Mouse (Mus musculus) heart, embryonic 13.5 days (tissue): ENCODE results near the gene Bmpr1b. TPM values are rescaled to one million over a fixed set of nuclear protein-coding genes. Genes with fewer than 3 reads are reported as not detected.
A peak's percentile ranks its signal among the peaks of the same experiment; 100 is the strongest.

ENCODE experiments used
- ATAC-seq: fragments of 200-750 bp; cut with Nextera tagmentation; 2 replicates; pipeline ENCODE4 v1.8.0; 2017; ENCODE audit warnings: moderate TSS enrichment; ENCODE audit not compliant: insufficient number of reproducible peaks, low FRiP score, low TSS enrichment; ENCODE audit errors: extremely low read depth
- H3K27ac ChIP-seq: fragments of 300-500 bp; sonication (generic); replicated peaks from 2 replicates; pipeline ENCODE4 v1.5.1; 2015; ENCODE audit warnings: moderate library complexity, mild to moderate bottlenecking, inconsistent platforms
- H3K27me3 ChIP-seq: fragments of 300-500 bp; sonication (generic); replicated peaks from 2 replicates; pipeline ENCODE4 v1.6.1; 2015; ENCODE audit warnings: mild to moderate bottlenecking, inconsistent platforms
- H3K36me3 ChIP-seq: fragments of 300-500 bp; sonication (generic); 2 replicates; pipeline ENCODE4 v1.6.1; 2015; ENCODE audit warnings: mild to moderate bottlenecking, inconsistent platforms
- H3K4me1 ChIP-seq: fragments of 300-500 bp; sonication (generic); 2 replicates; pipeline ENCODE4 v1.6.1; 2015; ENCODE audit warnings: inconsistent platforms
- H3K4me2 ChIP-seq: fragments of 300-500 bp; sonication (generic); 2 replicates; pipeline ENCODE4 v1.6.1; 2015; ENCODE audit warnings: inconsistent platforms, mild to moderate bottlenecking, moderate library complexity
- H3K4me3 ChIP-seq: fragments of 300-500 bp; sonication (generic); 2 replicates; pipeline ENCODE4 v1.5.1; 2015; ENCODE audit warnings: moderate library complexity, mild to moderate bottlenecking, inconsistent platforms
- H3K9ac ChIP-seq: fragments of 300-500 bp; sonication (generic); 2 replicates; pipeline ENCODE4 v1.6.1; 2015; ENCODE audit warnings: inconsistent platforms, mild to moderate bottlenecking, moderate library complexity
- H3K9me3 ChIP-seq: fragments of 300-500 bp; sonication (generic); 2 replicates; pipeline ENCODE4 v1.6.1; 2016; ENCODE audit warnings: inconsistent platforms
- WGBS: fragments of 180-500 bp; shearing (Covaris S2); methylation state at CpG from one replicate; pipeline ENCODE4 v1.1.7; 2015; ENCODE audit warnings: mixed read lengths; 5-methylcytosine and 5-hydroxymethylcytosine counted together
- polyA plus RNA-seq: library from polyadenylated mRNA; unstranded; fragments of >200 nt; fragmentation: Nextera tagmentation; extraction: Ambion mirVana; gene quantifications from 2 replicates; pipeline ENCODE4 v1.2.1, GENCODE M21; 2015

The Bmpr1b gene
- polyA plus RNA-seq, 1 experiment from 2014 or later, result 1.1 TPM

GRCm38 (mm10) chr3:141862816-141863461 is 306.3 kb downstream of the Bmpr1b start:
- 17% methylated on average over 13 of the region's 13 CpGs for WGBS
- Histone ChIP-seq H3K4me3 (0 out of 2 replicates have a peak overlapping the region, but pooled peaks have one; percentile 11), H3K4me2 (peak overlapping the region; percentile 58)

GRCm38 (mm10) chr3:141857123-141857522 is 312.1 kb downstream of the Bmpr1b start:
- no peak overlapping the region for H3K27ac ChIP-seq
- no peak overlapping the region for H3K4me3 ChIP-seq
- WGBS, result 77% methylated on average over 8 of the region's 8 CpGs
- ATAC-seq, result no peak
- H3K4me2 ChIP-seq, result no peak overlapping the region
- H3K27me3 ChIP-seq, result no peaks in the 10 kb centered on the region
- peaks cover 4% of the 10 kb centered on the region; the same call in 1 of the 2 replicates for H3K4me1 ChIP-seq
- no peak overlapping the region for H3K9ac ChIP-seq
- no peaks in the 10 kb centered on the region for H3K36me3 ChIP-seq
- no peaks in the 10 kb centered on the region for H3K9me3 ChIP-seq

More at GRCm38 (mm10) chr3:141862816-141863461, 306.3 kb downstream of the Bmpr1b start:
- no peak overlapping the region for H3K27ac ChIP-seq
- no peaks in the 10 kb centered on the region for H3K27me3 ChIP-seq
- no peaks in the 10 kb centered on the region for H3K4me1 ChIP-seq
- no peaks in the 10 kb centered on the region for H3K36me3 ChIP-seq
- H3K9me3 ChIP-seq, result no peaks in the 10 kb centered on the region
- ATAC-seq, result no peak
- no peak overlapping the region for H3K9ac ChIP-seq

- no peaks in the 10 kb centered on the region for H3K27me3 ChIP-seq
- 81% methylated on average over 4 of the region's 4 CpGs for WGBS
- ATAC-seq, result no peak
- no peaks in the 10 kb centered on the region for H3K9me3 ChIP-seq
- no peak overlapping the region for H3K4me3 ChIP-seq
- H3K27ac ChIP-seq, result no peak overlapping the region
- no peak overlapping the region for H3K9ac ChIP-seq
- H3K36me3 ChIP-seq, result no peaks in the 10 kb centered on the region
- H3K4me1 ChIP-seq, result peaks cover 4% of the 10 kb centered on the region; the same call in 1 of the 2 replicates
- H3K4me2 ChIP-seq, result no peak overlapping the region
Observed at GRCm38 (mm10) chr3:141854339-141854738, 314.9 kb downstream of the Bmpr1b start.

DNA sequence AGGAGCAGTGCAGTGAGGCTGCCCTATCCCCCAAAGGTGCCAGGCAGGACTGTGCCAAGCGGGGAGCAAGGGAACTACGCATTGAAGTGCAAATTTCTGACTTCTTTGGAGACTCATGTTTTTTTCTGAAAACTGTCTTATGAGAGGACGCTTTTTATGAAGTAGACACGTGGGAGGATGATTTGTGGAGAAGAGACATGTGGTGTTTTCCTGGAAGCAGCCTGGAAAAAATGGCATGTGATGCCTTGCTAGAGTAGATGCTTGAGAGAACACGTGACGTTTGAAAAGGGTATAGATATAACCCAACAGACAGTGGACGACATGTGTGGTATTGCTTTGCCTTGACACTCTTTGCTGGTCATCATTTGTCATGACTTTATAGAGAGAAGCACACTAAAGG is 319.1 kb downstream of the Bmpr1b start:
- no peaks in the 10 kb centered on the region for H3K36me3 ChIP-seq
- no peak overlapping the region for H3K4me3 ChIP-seq
- H3K9ac ChIP-seq, result no peak overlapping the region
- peaks cover 7% of the 10 kb centered on the region; the same call in 1 of the 2 replicates for H3K4me1 ChIP-seq
- no peak overlapping the region for H3K27ac ChIP-seq
- no peak overlapping the region for H3K4me2 ChIP-seq
- no peaks in the 10 kb centered on the region for H3K27me3 ChIP-seq
- ATAC-seq, result no peak
- 71% methylated on average over 7 of the region's 7 CpGs for WGBS
- H3K9me3 ChIP-seq, result no peaks in the 10 kb centered on the region

- 56% methylated on average over 1 of the region's 1 CpGs for WGBS
- no peak for ATAC-seq
- peaks cover 7% of the 10 kb centered on the region; the same call in 1 of the 2 replicates for H3K4me1 ChIP-seq
- no peaks in the 10 kb centered on the region for H3K36me3 ChIP-seq
- H3K4me2 ChIP-seq, result no peak overlapping the region
- H3K27me3 ChIP-seq, result no peaks in the 10 kb centered on the region
- H3K27ac ChIP-seq, result no peak overlapping the region
- no peaks in the 10 kb centered on the region for H3K9me3 ChIP-seq
- no peak overlapping the region for H3K4me3 ChIP-seq
- H3K9ac ChIP-seq, result no peak overlapping the region
Observed at GRCm38 (mm10) chr3:141849206-141849605, 320.0 kb downstream of the Bmpr1b start.

DNA sequence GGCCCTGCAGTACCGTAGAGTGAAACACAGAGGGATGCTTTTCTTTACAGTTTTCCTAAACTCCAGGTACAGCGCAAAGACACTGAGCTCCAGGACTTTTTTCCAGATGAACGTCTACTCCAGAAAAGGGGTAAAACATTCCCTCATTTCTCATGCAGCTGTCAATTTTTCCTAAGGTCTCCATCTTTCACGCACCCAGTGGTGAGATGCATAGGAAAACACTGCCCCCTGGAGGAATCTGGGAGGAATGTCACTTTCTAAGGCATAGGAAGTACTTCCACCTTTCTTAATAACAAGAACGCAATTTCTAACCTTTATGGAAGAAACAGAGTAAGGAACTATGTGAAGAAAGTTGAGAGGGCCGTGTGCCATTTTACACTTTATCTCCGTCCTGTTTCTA is 330.4 kb downstream of the Bmpr1b start:
- Histone ChIP-seq H3K36me3 (no peaks in the 10 kb centered on the region), H3K27ac (no peak overlapping the region), H3K4me1 (no peaks in the 10 kb centered on the region), H3K4me3 (no peak overlapping the region), H3K9ac (no peak overlapping the region), H3K4me2 (no peak overlapping the region), H3K27me3 (no peaks in the 10 kb centered on the region), H3K9me3 (no peaks in the 10 kb centered on the region)
- no peak for ATAC-seq
- WGBS, result 39% methylated on average over 7 of the region's 7 CpGs

- Histone ChIP-seq H3K4me2 (no peak overlapping the region), H3K27me3 (no peaks in the 10 kb centered on the region), H3K4me3 (no peak overlapping the region), H3K9me3 (no peaks in the 10 kb centered on the region), H3K27ac (no peak overlapping the region), H3K36me3 (no peaks in the 10 kb centered on the region), H3K4me1 (no peaks in the 10 kb centered on the region), H3K9ac (no peak overlapping the region)
- ATAC-seq, result no peak
- WGBS, result 13% methylated on average over 3 of the region's 3 CpGs
Observed at GRCm38 (mm10) chr3:141831135-141831534, 338.1 kb downstream of the Bmpr1b start.

GRCm38 (mm10) chr3:141828301-141828700 is 340.9 kb downstream of the Bmpr1b start:
- Histone ChIP-seq H3K36me3 (no peaks in the 10 kb centered on the region), H3K9me3 (no peaks in the 10 kb centered on the region), H3K27me3 (no peaks in the 10 kb centered on the region), H3K4me1 (no peaks in the 10 kb centered on the region), H3K27ac (no peak overlapping the region), H3K9ac (no peak overlapping the region), H3K4me2 (no peak overlapping the region), H3K4me3 (no peak overlapping the region)
- 77% methylated on average over 5 of the region's 5 CpGs for WGBS
- no peak for ATAC-seq

GRCm38 (mm10) chr3:141819331-141819941 is 349.8 kb downstream of the Bmpr1b start:
- Histone ChIP-seq H3K9ac (no peak overlapping the region), H3K4me2 (peak overlapping the region; percentile 40), H3K9me3 (no peaks in the 10 kb centered on the region), H3K36me3 (no peaks in the 10 kb centered on the region), H3K27ac (no peak overlapping the region), H3K4me1 (peaks cover 5% of the 10 kb centered on the region), H3K4me3 (peak overlapping the region; percentile 9; the same call in 1 of the 2 replicates), H3K27me3 (no peaks in the 10 kb centered on the region)
- 28% methylated on average over 13 of the region's 13 CpGs for WGBS
- no peak for ATAC-seq

DNA sequence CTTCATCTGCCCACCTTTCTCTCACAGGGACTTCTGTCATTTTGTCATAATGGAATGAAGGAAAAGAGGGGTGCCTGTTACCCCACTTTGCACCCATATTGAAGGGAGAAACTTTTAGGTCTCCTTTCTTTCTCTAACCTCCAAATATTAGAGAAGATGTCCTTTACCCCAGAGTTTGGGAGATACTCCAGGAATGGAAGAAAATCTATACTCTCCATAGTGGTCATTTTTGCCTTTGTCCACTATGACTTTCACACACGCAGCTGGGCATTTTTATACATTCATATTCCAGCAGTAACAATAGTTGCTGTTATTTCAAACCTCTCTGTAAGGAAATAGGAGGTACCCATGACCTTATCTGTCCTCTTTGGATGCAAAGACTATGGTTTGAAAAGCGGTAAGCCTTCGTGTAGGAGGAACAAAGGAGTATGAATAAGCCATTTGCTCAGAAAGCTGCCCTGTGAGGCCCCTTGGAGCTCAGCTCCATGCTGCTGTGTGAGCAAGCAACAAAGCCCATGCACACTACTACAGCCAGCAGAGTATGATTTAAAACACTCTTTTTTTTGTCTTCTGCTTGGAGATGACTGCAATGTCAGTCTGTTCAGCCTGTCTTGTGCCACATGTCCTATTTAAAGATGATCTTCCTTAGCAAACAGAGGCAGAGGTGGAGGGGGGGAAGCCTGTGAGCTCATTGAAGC is 350.5 kb downstream of the Bmpr1b start:
- no peaks in the 10 kb centered on the region for H3K9me3 ChIP-seq
- peak overlapping the region; percentile 40; the same call in 1 of the 2 replicates for H3K4me2 ChIP-seq
- H3K27ac ChIP-seq, result no peak overlapping the region
- ATAC-seq, result no peak
- WGBS, result 44% methylated on average over 3 of the region's 3 CpGs
- no peaks in the 10 kb centered on the region for H3K27me3 ChIP-seq
- H3K36me3 ChIP-seq, result no peaks in the 10 kb centered on the region
- H3K4me3 ChIP-seq, result no peak overlapping the region
- H3K4me1 ChIP-seq, result peaks cover 5% of the 10 kb centered on the region
- H3K9ac ChIP-seq, result no peak overlapping the region

DNA sequence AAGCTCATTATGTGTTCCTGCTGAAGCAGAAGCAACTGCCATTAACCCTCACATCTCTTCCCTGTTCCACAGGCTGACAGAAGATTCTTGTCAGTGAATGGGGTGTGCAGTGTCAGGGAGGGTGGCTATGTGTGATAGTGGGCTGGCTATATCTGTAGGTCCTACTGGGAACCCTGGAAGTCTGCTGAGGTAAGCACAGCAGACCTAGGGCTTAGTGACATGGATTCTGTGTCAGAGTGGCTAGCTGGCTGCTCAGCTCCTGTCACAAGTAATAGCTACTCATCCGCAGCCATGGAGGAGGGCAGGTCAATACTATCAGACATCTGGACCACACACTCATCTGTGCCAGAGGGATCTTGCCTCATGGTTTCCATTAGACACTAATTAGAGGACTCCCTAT is 354.4 kb downstream of the Bmpr1b start:
- Histone ChIP-seq H3K27me3 (no peaks in the 10 kb centered on the region), H3K4me2 (no peak overlapping the region), H3K4me3 (no peak overlapping the region), H3K27ac (no peak overlapping the region), H3K36me3 (no peaks in the 10 kb centered on the region), H3K9me3 (no peaks in the 10 kb centered on the region), H3K4me1 (peaks cover 5% of the 10 kb centered on the region), H3K9ac (no peak overlapping the region)
- 50% methylated on average over 1 of the region's 1 CpGs for WGBS
- no peak for ATAC-seq
